Mouse (Mus musculus): ENCODE data around the gene Atxn2.

DNA sequence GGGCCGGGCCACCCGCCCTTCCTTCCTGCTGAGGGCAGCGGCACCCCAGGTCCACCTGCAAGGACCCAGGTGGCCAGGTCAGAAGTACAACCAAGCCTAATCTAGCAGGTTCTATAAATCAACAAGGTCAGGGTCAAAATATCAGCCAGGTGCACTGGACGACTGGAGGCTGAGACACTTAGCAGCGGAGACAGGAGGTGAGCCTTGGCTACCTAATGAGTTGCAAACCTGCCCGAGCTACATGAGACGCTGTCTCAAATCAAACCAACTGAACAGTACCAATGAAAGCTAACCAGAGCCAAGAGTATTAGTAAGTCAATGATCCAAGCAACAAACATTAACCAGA is 128.0 kb downstream of the Atxn2 start:
- TF ChIP-seq CTCF (IDR thresholded peaks at IDR 0.05; ENCODE audit: borderline replicate concordance, insufficient read depth, low read length) = no peak
- TF ChIP-seq POLR2A (IDR thresholded peaks at IDR 0.05; ENCODE audit: low read depth, low read length) = no peak

Measured in embryonic fibroblast, embryonic 13.5 days (primary cell).